Mouse (Mus musculus) limb, embryonic 11.5 days (tissue): ENCODE measurements around the gene Gls. TPM values are rescaled to one million over a fixed set of nuclear protein-coding genes. Genes with fewer than 3 reads are reported as not detected.
A peak's percentile ranks its signal among the peaks of the same experiment; 100 is the strongest.

Experiments used
- ATAC-seq: fragments of 200-750 bp; cut with Nextera tagmentation; 2 replicates; pipeline ENCODE4 v1.8.0; 2017; ENCODE audit warnings: low read depth; ENCODE audit not compliant: insufficient number of reproducible peaks, low FRiP score, low TSS enrichment
- DNase-seq: peaks from one replicate; pipeline ENCODE4 v3.0.0-alpha.2; 2015; ENCODE audit warnings: low spot score
- H3K27ac ChIP-seq: fragments of 300-500 bp; sonication (generic); replicated peaks from 2 replicates; pipeline ENCODE4 v1.5.1; 2014; ENCODE audit warnings: low read depth, mild to moderate bottlenecking, low read length
- H3K27me3 ChIP-seq: fragments of 300-500 bp; sonication (generic); 2 replicates; pipeline ENCODE4 v1.6.1; 2014; ENCODE audit warnings: mild to moderate bottlenecking, low read length, mixed read lengths; ENCODE audit not compliant: control insufficient read depth, insufficient read depth
- H3K36me3 ChIP-seq: fragments of 300-500 bp; sonication (generic); 2 replicates; pipeline ENCODE4 v1.6.1; 2014; ENCODE audit warnings: mild to moderate bottlenecking, low read length, moderate library complexity, mixed read lengths; ENCODE audit not compliant: control insufficient read depth, insufficient read depth
- H3K4me1 ChIP-seq: fragments of 300-500 bp; sonication (generic); 2 replicates; pipeline ENCODE4 v1.6.1; 2014; ENCODE audit warnings: low read length, mixed read lengths; ENCODE audit not compliant: control insufficient read depth, insufficient read depth
- H3K4me2 ChIP-seq: fragments of 300-500 bp; sonication (generic); 2 replicates; pipeline ENCODE4 v1.6.1; 2014; ENCODE audit warnings: low read depth, mild to moderate bottlenecking, moderate library complexity; ENCODE audit not compliant: severe bottlenecking
- H3K4me3 ChIP-seq: fragments of 300-500 bp; sonication (generic); 2 replicates; pipeline ENCODE4 v1.5.1; 2014; ENCODE audit warnings: low read depth, low read length
- H3K9ac ChIP-seq: fragments of 300-500 bp; sonication (generic); 2 replicates; pipeline ENCODE4 v1.6.1; 2014; ENCODE audit warnings: mild to moderate bottlenecking, low read length
- H3K9me3 ChIP-seq: fragments of 300-500 bp; sonication (generic); 2 replicates; pipeline ENCODE4 v1.6.1; 2016; ENCODE audit warnings: low read length; ENCODE audit not compliant: control insufficient read depth
- WGBS: fragments of 180-500 bp; shearing (Covaris S2); extraction: QIAGEN DNeasy Blood & Tissue Kit; methylation state at CpG from one replicate; pipeline ENCODE4 v1.1.7; 2014; 5-methylcytosine and 5-hydroxymethylcytosine counted together
- polyA plus RNA-seq: library from polyadenylated mRNA; unstranded; fragments of >200 nt; fragmentation: Nextera tagmentation; extraction: Ambion mirVana; gene quantifications from 2 replicates; pipeline ENCODE4 v1.2.1, GENCODE M21; 2014

Gene Gls
- polyA plus RNA-seq, 1 experiment from 2014 or later = 30.6 TPM

GRCm38 (mm10) chr1:52119691-52120090 lies 113.3 kb downstream of the Gls start:
- Histone ChIP-seq H3K4me2 (peak overlapping the region; percentile 86), H3K27me3 (no peaks in the 10 kb centered on the region), H3K9ac (peak overlapping the region; percentile 58), H3K4me3 (peak overlapping the region; percentile 79), H3K4me1 (no peaks in the 10 kb centered on the region), H3K36me3 (no peaks in the 10 kb centered on the region), H3K9me3 (no peaks in the 10 kb centered on the region), H3K27ac (no peak overlapping the region)
- DNase-seq = no peak
- peak; percentile 57; the same call in 1 of the 2 replicates for ATAC-seq
- 2% methylated on average over 20 of the region's 20 CpGs for WGBS

GRCm38 (mm10) chr1:52118860-52119591 lies 114.0 kb downstream of the Gls start, which contains the start of gene Stat1:
TSS of gene Stat1 (plus strand) at chr1:52119440.
- no peak within 1 kb of the TSS for H3K27ac ChIP-seq
- ATAC-seq (peak; percentile 91), DNase-seq (peak; percentile 97)
- H3K9me3 ChIP-seq = no peaks in the 10 kb centered on the region
- peak within 1 kb of the TSS; percentile 58 for H3K9ac ChIP-seq
- no peaks in the 10 kb centered on the region for H3K27me3 ChIP-seq
- WGBS = 4% methylated on average over 37 of the region's 37 CpGs
- no peaks in the 10 kb centered on the region for H3K36me3 ChIP-seq
- peak within 1 kb of the TSS; percentile 86 for H3K4me2 ChIP-seq
- no peaks in the 10 kb centered on the region for H3K4me1 ChIP-seq
- H3K4me3 ChIP-seq = peak within 1 kb of the TSS; percentile 79

- Histone ChIP-seq H3K4me3 (no peak overlapping the region), H3K4me2 (no peak overlapping the region), H3K9ac (no peak overlapping the region), H3K27ac (no peak overlapping the region), H3K4me1 (no peaks in the 10 kb centered on the region; the same call in 1 of the 2 replicates), H3K9me3 (no peaks in the 10 kb centered on the region), H3K36me3 (no peaks in the 10 kb centered on the region), H3K27me3 (no peaks in the 10 kb centered on the region)
- WGBS = 86% methylated on average over 1 of the region's 1 CpGs
- DNase-seq (no peak), ATAC-seq (no peak)
Measured at GRCm38 (mm10) chr1:52117777-52118176, 115.3 kb downstream of the Gls start.

GRCm38 (mm10) chr1:52116441-52116840 lies 116.6 kb downstream of the Gls start:
- 79% methylated on average over 3 of the region's 3 CpGs for WGBS

GRCm38 (mm10) chr1:52113666-52114069 lies 119.4 kb downstream of the Gls start:
- Histone ChIP-seq H3K4me2 (peak overlapping the region; percentile 43), H3K4me1 (no peaks in the 10 kb centered on the region; the same call in 1 of the 2 replicates), H3K36me3 (no peaks in the 10 kb centered on the region), H3K9ac (peak overlapping the region; percentile 41; the same call in 1 of the 2 replicates), H3K27ac (no peak overlapping the region), H3K9me3 (no peaks in the 10 kb centered on the region), H3K27me3 (no peaks in the 10 kb centered on the region), H3K4me3 (peak overlapping the region; percentile 15)
- DNase-seq (peak; percentile 99), ATAC-seq (peak; percentile 96)
- under 1% methylated on average over 31 of the region's 32 CpGs for WGBS

More at GRCm38 (mm10) chr1:52116441-52116840, 116.6 kb downstream of the Gls start:
- Histone ChIP-seq H3K4me2 (no peak overlapping the region), H3K9me3 (no peaks in the 10 kb centered on the region), H3K9ac (no peak overlapping the region), H3K27me3 (no peaks in the 10 kb centered on the region), H3K36me3 (no peaks in the 10 kb centered on the region), H3K4me1 (no peaks in the 10 kb centered on the region; the same call in 1 of the 2 replicates), H3K27ac (no peak overlapping the region), H3K4me3 (no peak overlapping the region)
- DNase-seq (no peak), ATAC-seq (no peak)

Other genes with a start within 250 kb of the Gls start
- gene Stat4, start 246.1 kb downstream of the Gls start, polyA plus RNA-seq = 2.5 and 2.7 TPM in 2 replicates
- gene Stat1, start 113.8 kb downstream of the Gls start, polyA plus RNA-seq = 14.9 and 16.1 TPM in 2 replicates